Mouse (Mus musculus) mouse trophoblast stem cell (cell line): ENCODE data around the gene Cacna1a.
"Not testable (repeated sequence)": the region's sequence is repeated elsewhere in the genome, so short reads cannot be mapped to it uniquely, and the experiment has no call there.

Experiments used
- in situ Hi-C, 2 experiments: fragments of 300-500 bp; cut with MseI, MboI; formaldehyde crosslinking; loops; 2 replicates in 1 of 2; 3 replicates in 1 of 2; pipeline ENCODE4 v1.15.1; 2025

Gene Cacna1a

DNA sequence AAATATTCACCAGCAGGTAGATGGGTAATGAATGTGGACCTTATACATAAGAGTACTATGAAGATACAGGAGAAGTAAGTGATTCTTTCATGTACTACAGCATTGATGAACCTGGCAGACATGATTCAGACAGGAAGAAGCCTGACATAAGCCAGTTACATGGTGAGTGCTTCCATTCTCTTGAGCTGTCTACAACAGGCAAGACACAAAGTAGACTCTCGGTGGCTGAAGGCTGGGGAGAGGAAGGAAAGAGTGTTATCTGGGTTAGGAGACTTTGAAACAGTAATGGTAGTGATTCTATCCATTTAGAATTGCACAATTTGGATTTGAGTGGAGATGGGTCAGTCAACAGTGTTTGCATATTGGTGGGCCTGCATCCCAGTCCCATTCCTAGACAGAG is 270.7 kb downstream of the Cacna1a start:
- in situ Hi-C loops, result no loop called here

DNA sequence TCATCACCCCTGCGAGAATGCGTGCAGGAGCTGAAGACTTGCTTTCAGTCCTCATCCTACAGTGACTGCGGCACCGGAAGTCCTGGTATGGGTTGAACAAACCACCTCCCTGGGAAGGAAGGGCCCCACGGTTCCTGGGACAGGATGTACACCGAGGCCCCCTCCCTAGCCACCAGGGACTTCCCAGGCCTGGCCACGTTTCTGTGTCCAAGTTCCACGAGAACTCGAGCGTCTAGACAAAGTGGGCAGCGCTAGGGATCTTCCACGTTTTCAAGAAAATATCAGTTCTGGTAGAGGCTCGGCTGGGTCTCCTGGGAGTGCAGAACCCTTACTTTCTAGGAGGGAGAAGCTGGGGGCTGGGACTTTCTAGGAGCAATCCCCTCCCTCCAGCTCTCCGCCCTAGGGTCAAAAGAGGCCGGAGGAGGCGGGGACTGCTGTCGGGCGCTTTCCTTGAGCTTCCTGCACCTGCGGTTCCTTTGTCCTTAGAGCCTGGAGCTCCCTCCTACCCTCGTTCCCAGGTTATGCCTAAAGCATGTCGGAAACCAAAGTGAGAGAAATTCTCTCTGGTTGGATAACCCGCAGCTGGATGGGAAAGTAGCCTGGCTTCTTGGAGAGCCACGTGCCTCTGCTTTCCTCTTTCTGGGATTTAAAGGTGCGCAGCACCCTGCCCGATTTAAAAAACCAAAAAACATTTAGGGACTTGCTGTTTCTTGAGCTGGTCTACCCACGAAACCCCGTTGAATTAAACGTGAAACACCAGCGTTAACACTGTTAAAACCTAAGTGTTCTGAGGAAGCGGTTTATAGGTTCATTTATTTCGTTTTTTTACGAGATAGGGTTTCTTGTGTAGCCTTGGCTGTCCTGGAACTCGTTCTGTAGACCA is 271.9 kb downstream of the Cacna1a start:
- in situ Hi-C loops, result no loop called here

DNA sequence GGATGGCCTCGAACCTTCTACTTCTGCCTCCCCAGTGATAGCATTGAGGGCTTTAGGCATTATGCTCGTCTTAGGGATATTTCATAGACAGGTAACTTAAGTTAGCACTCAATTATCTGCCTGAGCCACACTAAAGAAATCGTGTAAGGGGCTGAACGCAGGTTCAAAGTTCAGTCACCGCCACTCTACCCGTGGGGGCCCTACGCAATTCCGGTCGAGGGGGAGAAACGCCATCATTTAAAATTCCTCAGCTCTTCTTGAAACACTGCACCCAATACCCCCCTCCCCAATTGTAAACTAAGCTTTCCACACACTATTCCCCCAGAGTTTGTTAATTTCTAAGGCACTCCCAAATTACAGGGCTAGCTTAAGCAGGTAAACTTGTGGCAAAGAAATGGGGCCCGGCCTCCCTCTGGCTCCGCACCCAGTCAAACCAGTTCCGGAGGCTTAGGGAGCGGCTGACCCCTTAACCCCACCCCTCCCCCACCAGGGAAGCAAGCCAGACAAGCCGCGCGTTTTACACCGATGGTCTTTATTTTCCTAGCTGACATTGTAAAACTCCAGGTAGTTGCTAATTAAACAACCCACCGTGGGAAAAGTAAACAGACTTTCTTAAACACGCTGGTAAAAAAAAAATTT is 272.7 kb downstream of the Cacna1a start:
- in situ Hi-C loops, result no loop called here

DNA sequence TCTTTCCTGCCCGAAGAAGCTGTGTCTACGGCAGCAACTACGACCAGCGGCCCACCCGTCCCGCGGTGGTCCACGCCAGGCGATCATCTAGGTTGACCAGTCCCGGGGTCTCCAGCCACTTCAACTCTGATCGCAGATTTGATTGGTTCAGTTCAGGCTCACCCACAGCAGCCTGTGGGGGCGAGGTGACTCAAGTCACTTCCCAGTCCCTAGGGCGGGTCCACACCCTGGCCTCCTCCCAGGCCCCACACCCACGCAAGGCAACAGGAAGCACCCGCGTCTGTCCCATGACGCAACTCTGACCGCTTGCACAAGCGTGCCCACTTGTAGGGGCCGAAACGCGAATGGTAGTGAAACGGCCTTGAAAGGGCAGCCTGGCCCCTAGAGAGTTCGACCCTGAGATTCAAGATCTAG is 273.2 kb downstream of the Cacna1a start:
- in situ Hi-C loops, result no loop called here

DNA sequence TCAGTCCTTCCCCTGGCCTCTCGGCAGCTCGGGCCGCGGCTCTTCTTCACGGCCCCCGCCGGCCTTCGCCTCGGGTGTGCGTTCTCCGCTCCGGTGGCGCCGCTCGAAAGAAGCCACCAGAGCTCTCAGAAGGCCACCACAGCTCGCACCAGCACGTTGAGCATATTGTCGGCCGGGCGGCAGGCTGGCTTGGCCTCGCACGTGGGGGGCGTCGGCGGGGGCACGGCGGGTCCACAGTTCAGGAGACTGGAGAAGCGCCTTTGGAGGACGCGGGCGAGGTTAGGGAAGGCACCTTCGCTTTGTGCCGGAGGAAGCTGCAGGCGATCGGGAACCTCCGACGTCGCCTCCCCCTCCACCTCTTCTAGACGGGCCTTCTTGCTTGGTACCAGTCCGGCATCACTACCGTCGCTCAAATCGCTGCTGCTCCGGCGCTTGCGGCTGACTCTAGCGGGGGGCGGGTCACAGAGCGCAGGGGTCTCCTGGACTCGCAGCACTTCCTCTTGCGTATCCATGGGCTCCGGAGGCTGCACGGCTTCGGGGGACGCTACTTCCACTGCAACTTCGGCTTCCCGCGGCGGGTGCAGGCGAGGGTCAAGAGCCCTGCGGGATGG is 273.8 kb downstream of the Cacna1a start:
- in situ Hi-C loops, result no loop called here

DNA sequence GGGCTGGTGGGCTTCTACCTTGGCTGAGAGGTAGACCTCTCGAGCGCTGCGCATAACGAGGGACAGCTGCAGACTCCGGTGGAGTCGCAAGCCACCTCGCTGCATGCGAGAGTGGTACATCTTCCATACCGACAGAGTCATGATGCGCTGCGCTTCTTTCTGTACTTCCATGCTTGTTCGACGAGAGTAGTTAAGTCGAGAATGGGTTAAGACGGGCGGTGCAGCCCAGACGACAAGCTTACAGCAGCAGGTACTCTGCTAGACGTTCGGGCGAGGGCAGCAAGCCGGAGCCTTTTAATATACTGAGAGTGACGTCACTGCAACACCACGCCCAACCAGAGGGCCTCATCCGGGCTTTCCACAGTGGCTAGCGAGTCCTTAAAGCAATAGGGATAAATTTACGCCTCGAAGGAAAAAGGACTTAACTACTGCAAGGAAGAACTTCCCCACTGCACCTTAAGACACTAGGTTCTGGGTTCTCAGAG is 274.4 kb downstream of the Cacna1a start, which contains the start of gene Ier2:
Gene Ier2 (minus strand): TSS at position 272 of the 485 bp plus-strand sequence.
- in situ Hi-C loops, result no loop called here

DNA sequence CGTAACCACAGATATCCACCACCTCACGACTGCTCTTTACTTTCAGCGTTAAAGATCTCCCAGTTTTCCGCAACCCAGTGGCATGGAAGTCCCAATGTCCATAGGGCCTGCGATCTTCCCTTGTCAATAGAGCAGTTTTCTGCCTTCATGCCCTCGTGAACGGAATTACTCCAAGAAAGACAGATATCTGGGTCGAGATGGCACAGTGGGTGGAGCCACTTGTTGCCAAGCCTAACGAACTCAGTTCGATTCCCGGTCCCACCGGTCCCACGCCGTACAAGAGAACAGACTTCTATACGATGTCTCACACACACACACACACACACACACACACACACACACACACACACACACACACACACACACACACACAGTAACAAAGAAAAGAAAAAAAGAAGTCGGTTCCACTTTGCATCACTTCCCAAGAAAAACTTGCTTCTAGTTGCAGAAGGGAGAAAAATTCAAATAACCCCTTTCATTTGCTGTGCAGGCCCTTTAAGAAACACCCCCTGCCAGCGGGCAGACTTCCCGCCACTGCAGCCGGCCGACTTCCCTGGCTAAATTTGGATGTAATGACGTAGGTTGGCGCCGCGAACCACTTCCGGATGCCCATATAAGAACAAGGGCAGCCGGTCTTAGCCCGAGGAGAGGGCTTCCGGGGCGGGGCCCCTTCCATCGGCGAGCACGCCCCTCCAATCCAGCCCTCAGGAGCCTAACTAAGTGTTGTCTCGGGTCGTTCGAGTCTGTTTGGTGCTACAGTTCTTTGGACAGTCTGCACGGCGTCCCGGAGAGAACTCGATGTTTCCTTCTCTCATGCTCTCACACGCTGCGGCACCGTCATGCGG is 275.5 kb downstream of the Cacna1a start:
- in situ Hi-C loops, result no loop called here

DNA sequence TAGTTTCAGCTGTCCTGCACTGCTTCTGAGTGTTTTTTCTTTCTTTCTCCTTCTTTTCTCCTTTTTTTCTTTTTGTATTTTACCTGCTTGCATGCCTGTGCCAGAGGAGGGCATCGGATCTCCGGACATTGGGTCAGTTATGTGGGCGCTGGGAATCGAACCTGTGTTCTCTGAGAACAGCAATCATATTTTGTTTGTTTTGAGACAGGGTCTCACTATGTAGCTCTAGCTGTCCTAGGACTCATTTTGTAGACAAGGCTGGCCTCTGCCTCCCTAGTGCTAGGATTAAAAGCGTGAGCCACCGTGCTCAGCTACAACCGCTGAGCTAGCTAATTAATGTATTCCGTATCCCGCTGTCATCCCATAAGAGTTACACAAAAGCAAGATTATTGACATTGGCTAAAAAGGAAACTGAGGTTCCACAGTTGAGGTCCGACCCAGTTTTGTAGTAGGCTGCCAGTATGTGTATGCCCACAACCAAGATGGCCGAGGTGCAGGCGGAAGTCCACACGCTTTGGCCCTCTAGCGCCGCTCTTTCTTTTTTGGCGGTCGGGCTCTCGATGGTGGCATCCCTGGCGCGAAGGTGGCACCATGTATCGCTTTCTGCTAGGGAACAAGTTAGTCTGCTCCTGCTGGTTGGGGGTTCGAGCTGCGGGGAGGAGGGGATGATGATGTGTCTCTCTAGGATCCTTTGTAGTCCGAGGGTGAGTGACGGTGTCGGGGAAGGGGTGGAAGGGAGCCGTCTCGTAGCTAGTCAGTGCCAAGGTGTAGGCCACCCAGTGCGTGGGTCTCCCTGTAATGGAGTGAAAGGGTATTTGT is 276.5 kb downstream of the Cacna1a start:
- in situ Hi-C loops, result no loop called here

DNA sequence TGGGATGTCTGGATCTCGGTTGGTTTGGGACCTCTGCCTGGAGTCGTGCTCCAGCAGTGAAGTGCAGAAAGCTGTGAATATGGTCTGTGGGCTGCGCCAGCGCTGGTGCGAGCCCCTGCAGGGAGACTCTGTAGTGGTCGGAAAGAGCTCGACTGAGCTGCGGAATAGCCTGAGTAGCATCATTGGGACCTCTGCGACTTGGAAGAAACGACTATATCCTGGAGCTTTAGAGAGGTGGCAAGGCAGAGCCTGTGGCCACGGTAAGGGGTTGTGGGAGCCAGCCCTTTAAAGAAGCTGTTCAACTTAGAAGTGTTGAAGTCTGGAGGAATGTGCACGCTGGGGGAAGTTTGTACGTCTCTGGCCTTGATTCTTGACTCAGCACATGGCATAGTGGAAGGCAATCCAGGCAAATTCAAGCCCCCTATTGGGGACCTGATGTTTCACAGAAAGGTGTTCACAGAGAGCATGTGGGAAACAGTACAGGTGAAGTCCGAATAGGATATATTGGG is 277.2 kb downstream of the Cacna1a start:
- in situ Hi-C loops, result no loop called here

DNA sequence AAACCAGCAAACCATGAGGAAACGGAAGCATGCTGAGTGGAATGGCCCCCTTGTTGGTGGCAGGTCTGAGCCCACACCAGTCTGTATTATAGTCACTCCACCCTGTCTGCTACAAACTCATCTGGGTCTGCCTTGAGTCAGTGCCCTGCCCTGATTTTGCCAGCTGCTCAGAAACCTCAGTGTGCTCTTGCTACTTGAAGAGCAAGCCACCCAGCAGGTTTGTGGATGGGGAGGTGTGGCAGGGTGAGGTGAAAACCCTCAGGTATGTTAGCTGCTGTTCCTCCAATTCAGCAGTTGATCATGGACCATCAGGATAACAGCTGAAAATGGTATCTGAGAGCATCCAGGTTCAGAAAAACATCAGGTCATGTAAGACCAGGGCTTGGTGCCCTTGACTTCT is 279.8 kb downstream of the Cacna1a start:
- in situ Hi-C loops, result no loop called here

DNA sequence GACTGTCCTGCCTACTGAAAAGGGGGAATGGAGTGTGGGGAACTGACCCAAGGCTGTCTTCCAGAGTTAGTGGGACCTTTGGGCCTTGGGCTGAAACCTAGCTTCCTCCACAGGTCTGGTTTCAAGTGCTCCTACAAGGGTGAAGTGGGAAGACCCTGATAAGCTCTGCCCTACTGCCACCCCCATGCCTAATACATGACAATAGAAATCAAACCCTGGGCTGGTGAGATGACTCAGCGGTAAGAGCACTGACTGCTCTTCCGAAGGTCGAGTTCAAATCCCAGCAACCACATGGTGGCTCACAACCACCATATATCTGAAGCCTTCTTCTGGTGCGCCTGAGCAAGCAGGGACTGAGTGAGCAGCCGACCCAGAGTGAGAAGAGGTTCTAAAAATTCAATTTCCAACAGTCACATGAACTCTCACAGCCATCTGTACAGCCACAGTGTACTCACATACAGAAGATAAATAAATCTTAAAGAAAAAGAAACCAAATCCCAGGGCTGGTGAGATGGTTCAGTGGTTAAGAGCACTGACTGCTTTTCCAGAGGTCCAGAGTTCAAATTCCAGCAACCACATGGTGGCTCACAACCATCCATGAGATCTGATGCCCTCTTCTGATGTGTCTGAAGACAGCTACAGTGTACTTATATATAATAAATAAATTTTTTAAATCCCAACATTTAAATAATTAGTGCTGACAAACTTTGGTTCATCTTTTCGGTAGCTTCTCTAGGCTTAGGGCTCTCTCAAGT is 280.7 kb downstream of the Cacna1a start:
- in situ Hi-C loops, result no loop called here

DNA sequence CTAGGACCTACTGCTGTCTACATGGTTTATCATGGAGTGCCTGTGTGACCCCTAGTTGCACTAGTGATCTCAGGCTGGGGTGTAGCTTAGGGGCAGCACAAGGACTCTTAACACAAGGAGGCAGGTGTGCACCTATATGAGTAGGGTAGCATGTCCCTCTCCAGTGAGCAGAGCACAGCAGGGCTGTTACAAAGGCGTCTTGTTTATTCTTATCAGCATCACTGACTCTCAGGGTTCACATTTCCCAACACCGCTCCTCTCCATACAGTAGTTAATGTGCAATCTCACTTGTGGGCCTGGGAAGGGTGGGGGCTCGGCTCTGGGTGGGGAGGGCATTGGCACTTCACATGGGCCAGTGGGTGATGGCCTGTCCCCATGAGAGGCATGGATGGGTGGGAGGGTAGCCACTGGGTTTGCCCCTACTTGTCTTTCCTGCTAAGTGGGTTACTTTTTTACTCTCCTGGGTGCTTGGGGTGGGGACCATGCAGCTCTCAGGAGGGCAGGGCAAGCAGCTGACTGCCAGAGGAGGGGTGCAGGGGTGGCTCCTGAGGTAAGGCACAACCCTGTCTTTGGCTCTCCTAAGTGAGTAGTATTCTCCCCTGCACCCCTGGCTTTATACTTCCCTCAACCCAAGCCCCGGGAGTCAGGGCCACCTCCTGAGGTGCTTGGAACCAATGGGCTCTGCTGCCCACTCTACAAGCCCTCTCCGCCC is 282.2 kb downstream of the Cacna1a start:
- in situ Hi-C loops, result not testable (repeated sequence)

DNA sequence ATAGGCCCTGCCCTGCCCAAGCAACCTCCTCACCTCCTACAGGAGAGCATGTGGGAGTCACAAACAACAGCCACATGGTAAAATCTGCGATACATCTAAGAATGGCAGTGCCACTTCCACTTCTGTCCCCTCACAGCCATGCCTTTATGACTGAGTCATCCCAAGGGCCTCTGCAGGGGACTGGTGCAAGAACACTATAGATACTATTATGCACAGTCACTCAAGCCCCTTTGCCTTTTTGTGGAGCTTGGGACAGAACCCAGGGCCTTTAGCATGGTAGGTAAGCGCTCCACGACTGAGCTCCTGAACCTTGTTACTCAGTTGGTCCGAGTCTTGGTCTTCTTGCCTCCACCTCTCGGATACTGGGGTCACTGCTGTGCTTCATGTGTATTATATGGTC is 289.1 kb downstream of the Cacna1a start:
- in situ Hi-C loops, result no loop called here

DNA sequence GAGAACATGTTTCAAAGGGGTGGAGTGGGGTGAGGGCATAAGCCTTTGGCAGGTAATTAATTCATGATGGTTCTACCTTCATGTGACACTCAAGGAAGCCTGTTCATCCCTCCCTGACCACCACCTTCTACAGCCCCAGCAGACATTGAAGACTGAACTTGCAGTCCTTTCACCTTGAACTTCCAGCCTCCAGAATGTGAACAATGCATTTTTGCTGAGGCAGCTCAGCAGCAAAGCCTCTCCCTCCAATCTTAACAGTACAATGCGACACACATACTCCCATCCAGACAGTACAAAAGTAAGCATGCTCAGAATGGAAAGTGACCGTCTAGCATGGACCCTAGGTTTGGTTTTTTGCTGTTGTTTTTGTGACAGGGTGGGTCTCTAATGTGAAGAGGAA is 293.2 kb downstream of the Cacna1a start:
- in situ Hi-C loops, result no loop called here

DNA sequence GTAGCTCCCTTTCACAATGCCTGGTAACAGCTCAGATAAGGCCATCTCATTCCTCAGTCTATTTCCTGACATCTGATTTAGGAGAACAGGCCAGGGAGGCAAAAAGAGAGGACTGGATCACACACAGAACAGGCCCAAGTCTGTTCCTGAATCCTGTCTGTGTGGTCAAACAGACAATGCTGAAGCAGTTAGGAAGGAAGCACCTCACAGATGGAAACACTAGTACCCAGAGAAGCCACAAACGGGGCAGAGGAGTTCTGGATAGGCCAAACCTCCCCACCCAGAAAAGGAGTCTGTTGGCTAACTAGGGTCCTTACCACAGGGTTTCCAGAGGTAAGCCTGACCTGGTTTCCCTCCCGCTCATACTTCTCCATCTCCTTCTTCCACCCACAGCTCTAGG is 294.0 kb downstream of the Cacna1a start:
- in situ Hi-C loops, result no loop called here

DNA sequence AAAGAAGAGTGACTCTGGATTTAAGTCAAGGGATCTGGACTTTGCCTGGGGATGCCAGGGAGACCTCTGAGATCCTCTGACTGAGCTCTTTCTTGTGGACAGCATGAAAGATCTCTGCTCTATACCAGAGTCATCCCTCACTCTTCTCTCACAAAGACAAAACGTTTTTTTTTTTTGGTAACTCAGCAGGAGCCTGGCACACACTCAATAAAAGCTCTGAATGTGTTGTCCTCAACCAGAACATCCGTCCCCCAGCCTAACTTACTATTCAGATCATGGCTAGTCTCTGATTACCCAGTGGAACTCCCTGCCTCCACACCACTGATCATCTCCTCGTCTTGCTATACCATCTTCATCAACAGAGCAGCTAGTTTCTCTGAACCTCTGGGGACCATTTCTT is 296.3 kb downstream of the Cacna1a start:
- in situ Hi-C loops, result no loop called here

DNA sequence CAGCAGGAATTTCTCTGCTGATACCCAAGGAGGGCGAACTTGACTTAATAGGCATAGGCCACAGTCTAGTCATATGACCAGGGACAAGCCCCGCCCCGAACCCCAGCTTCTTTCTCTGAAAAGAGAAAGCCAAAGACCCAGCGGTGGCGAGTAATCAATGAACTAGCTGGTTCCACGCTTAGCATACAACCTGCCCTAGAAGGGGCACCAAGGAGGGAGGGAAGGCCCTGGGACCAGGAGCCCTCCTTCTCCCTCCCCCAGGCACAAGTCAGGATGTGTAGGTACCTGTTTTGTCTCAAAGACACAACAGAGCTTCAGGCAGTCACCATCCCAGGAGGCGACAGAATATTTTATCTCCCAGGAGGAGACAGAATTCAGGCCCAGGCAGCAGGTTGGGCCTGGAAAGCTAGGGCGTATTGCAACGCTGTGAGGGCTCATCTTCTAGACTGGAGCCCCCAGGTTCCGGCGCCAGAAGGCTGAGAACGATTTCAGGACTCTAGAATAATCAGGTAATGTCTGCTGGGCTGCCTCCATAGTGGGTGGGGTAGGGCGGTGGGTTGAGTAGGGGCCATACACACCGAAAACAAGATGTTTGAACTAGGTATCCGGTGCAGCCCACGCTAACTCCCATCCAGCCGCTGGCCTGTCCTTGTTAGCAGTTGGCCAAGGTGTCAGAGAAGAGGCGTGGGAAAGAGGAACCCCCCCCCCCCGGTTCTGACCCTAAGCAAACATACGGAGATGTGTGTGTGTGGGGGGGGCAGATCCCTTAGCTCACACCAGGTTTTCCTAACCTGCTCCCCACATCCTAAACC is 298.2 kb downstream of the Cacna1a start, which contains the start of gene Trmt1:
Gene Trmt1 (plus strand): TSS at position 117 of the 812 bp plus-strand sequence.
- in situ Hi-C loops, result no loop called here
